Mouse (Mus musculus) hindbrain, embryonic 16.5 days (tissue): Measurements from ENCODE around the gene Npm3. TPM values are rescaled to one million over a fixed set of nuclear protein-coding genes. Genes with fewer than 3 reads are reported as not detected.

ENCODE experiments used
- ATAC-seq: fragments of 200-750 bp; cut with Nextera tagmentation; 2 replicates; pipeline ENCODE4 v1.8.0; 2017; ENCODE audit warnings: moderate TSS enrichment, moderate library complexity
- H3K27ac ChIP-seq: fragments of 300-500 bp; sonication (generic); 2 replicates; pipeline ENCODE4 v1.5.1; 2014; ENCODE audit warnings: low read depth, mild to moderate bottlenecking, control low read depth, low read length, moderate library complexity
- H3K27me3 ChIP-seq: fragments of 300-500 bp; sonication (generic); replicated peaks from 2 replicates; pipeline ENCODE4 v1.6.1; 2014; ENCODE audit warnings: low read length; ENCODE audit not compliant: control insufficient read depth, insufficient read depth
- H3K36me3 ChIP-seq: fragments of 300-500 bp; sonication (generic); 2 replicates; pipeline ENCODE4 v1.6.1; 2014; ENCODE audit warnings: mild to moderate bottlenecking, low read length, moderate library complexity, mixed read lengths; ENCODE audit not compliant: control insufficient read depth, insufficient read depth
- H3K4me1 ChIP-seq: fragments of 300-500 bp; sonication (generic); 2 replicates; pipeline ENCODE4 v1.6.1; 2014; ENCODE audit warnings: low read depth, low read length; ENCODE audit not compliant: control insufficient read depth, insufficient read depth
- H3K4me2 ChIP-seq: fragments of 300-500 bp; sonication (generic); 2 replicates; pipeline ENCODE4 v1.6.1; 2014; ENCODE audit warnings: mild to moderate bottlenecking, low read length, control low read depth, moderate library complexity
- H3K4me3 ChIP-seq: fragments of 300-500 bp; sonication (generic); 2 replicates; pipeline ENCODE4 v1.5.1; 2014; ENCODE audit warnings: mild to moderate bottlenecking, low read length, control low read depth, moderate library complexity
- H3K9ac ChIP-seq: fragments of 300-500 bp; sonication (generic); 2 replicates; pipeline ENCODE4 v1.6.1; 2014; ENCODE audit warnings: low read depth, mild to moderate bottlenecking, control low read depth, low read length, moderate library complexity
- H3K9me3 ChIP-seq: fragments of 300-500 bp; sonication (generic); 2 replicates; pipeline ENCODE4 v1.6.1; 2014; ENCODE audit warnings: mild to moderate bottlenecking, low read length, moderate library complexity; ENCODE audit not compliant: control insufficient read depth
- WGBS: fragments of 180-500 bp; shearing (Covaris S2); extraction: QIAGEN DNeasy Blood & Tissue Kit; methylation state at CpG from one replicate; pipeline ENCODE4 v1.1.7; 2014; 5-methylcytosine and 5-hydroxymethylcytosine counted together
- polyA plus RNA-seq: library from polyadenylated mRNA; unstranded; fragments of >200 nt; fragmentation: Nextera tagmentation; extraction: Ambion mirVana; gene quantifications from 2 replicates; pipeline ENCODE4 v1.2.1, GENCODE M21; 2015

Npm3 gene
- polyA plus RNA-seq, 1 experiment from 2014 or later = 5.7 TPM

DNA sequence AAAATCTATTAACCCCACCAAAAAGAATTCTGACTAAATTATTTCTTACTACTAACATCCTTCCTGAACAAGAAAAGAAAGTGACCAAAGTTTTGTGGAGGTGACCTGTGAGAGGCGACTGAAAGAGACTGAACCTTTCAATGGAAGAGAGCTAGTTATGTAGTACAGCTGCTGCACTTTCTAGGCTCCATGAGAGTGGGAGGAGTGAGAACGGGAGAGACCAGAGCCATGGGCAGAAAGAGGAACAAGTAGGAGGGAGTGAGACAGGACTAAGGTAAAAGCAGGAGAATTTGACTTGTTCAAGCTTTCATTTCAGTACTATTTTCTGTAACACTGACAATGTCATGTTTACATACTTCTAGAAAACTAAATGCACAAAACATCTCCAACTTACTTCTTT is 26.1 kb upstream of the Npm3 start:
- Histone ChIP-seq H3K9me3 (no peaks in the 10 kb centered on the region), H3K27me3 (no peaks in the 10 kb centered on the region), H3K9ac (no peak overlapping the region), H3K36me3 (peaks cover 46% of the 10 kb centered on the region), H3K27ac (no peak overlapping the region), H3K4me3 (no peak overlapping the region), H3K4me2 (no peak overlapping the region), H3K4me1 (peaks cover 11% of the 10 kb centered on the region)
- ATAC-seq = no peak
- WGBS = 81% methylated on average over 2 of the region's 2 CpGs

DNA sequence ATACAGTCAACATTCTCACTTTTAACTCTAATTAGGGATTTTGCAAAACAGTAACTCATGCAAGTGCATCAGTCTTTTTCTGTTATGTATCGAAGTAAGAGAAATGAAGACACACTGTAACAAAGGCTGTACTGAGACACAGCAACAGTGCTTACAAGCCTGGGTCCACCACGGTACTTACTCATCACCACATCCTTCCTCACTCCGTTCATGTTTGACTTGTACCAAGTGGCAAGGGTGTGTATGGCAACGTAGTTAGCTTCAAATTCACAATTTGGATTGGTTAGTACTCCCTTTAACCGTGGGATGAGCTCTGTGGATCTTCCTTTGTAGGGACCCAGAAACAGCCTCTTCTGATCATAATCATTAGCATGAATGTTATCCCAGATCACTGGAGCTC is 22.1 kb upstream of the Npm3 start:
- H3K27me3 ChIP-seq = no peaks in the 10 kb centered on the region
- H3K4me1 ChIP-seq = no peaks in the 10 kb centered on the region
- no peak for ATAC-seq
- no peak overlapping the region for H3K4me3 ChIP-seq
- H3K27ac ChIP-seq = no peak overlapping the region
- H3K9me3 ChIP-seq = no peaks in the 10 kb centered on the region
- WGBS = 93% methylated on average over 5 of the region's 5 CpGs
- no peak overlapping the region for H3K4me2 ChIP-seq
- peaks cover 69% of the 10 kb centered on the region for H3K36me3 ChIP-seq
- H3K9ac ChIP-seq = no peak overlapping the region

DNA sequence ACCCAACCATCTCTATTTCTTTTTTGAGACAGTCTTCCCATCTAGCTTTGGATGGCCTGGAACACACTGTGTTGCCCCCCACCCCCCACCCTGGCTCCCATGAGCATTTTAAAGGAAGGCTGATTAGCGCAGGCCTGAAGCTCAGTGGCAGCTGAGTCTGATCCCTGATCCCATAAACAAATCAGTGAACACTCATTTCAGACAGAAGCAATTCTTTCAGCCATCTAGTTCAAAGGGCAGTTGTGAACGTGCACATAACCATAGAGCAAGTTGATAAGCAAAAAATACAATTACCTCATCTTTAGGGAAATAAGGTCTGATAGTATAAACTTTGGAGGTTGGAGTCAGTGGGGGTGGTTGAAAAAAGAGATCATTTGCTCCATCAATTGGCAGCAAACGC is 11.4 kb upstream of the Npm3 start:
- H3K9me3 ChIP-seq = no peaks in the 10 kb centered on the region
- no peak overlapping the region for H3K9ac ChIP-seq
- H3K36me3 ChIP-seq = peaks cover 40% of the 10 kb centered on the region
- no peak overlapping the region for H3K4me2 ChIP-seq
- H3K27me3 ChIP-seq = no peaks in the 10 kb centered on the region
- ATAC-seq = no peak
- H3K4me1 ChIP-seq = no peaks in the 10 kb centered on the region
- no peak overlapping the region for H3K4me3 ChIP-seq
- H3K27ac ChIP-seq = no peak overlapping the region
- WGBS = 89% methylated on average over 3 of the region's 3 CpGs

DNA sequence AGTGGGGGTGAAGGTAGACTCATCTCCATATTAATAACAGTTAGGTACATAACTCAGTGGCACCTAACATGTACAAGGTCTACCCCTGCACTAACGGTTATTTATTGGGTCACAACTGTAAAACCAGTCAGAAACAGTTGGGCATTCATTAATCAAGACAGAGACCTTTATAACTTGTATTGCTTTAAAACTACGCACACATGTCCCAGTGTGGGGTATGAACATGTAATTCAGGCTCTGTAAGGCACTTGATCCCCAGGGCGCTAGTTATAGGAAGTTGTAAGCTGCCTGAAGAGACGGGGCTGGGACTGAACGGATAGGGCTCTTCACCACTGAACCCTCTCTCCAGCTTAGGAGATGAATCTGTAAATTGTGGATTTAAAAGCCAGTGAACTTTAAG is 9.3 kb upstream of the Npm3 start:
- Histone ChIP-seq H3K9me3 (no peaks in the 10 kb centered on the region), H3K36me3 (peaks cover 43% of the 10 kb centered on the region), H3K27me3 (no peaks in the 10 kb centered on the region), H3K4me1 (no peaks in the 10 kb centered on the region), H3K9ac (no peak overlapping the region), H3K27ac (no peak overlapping the region), H3K4me2 (no peak overlapping the region), H3K4me3 (no peak overlapping the region)
- WGBS = 91% methylated on average over 5 of the region's 5 CpGs
- ATAC-seq = no peak

DNA sequence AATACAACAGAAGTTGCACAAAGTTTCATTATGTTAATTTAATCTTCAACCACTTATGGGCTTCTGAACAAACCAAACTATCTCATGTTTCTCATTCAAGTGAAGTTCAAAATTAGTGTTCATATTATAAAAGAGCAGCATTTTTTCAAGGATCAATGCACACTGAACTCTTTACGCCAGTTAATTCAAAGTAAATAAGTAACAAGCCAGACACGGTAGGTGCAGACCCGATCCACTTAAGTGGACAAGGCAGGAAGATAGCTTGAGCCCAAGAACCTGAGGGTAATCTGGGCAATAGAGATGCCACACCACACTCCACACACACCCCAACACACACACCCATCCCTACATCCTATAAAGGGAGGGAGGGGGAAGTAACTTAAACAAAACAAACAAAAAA is 4.2 kb upstream of the Npm3 start:
- Histone ChIP-seq H3K27ac (no peak overlapping the region), H3K4me1 (peaks cover 3% of the 10 kb centered on the region), H3K9ac (no peak overlapping the region), H3K27me3 (no peaks in the 10 kb centered on the region), H3K9me3 (no peaks in the 10 kb centered on the region), H3K4me2 (no peak overlapping the region), H3K4me3 (no peak overlapping the region), H3K36me3 (peaks cover 31% of the 10 kb centered on the region)
- WGBS = 88% methylated on average over 3 of the region's 3 CpGs
- no peak for ATAC-seq

DNA sequence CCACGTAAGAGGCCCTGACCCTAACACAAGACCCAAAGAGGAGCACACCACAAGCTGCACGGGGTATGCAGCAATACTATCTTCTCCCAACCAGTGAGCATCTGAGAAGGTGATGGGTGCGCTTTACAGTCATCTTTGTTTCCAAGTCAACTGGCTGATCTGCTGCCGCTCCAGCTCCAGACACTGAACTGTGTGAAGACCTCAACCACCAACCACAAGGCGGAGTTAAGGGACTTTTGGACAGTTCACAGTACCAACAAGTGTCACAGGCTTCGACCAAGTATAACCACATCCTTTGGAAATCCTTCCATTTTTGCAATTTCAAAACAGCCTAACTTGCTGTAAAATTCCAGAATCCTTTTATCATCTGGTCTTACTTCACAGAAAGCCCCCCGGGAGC is 2.5 kb upstream of the Npm3 start:
- ATAC-seq = no peak
- H3K9me3 ChIP-seq = no peaks in the 10 kb centered on the region

DNA sequence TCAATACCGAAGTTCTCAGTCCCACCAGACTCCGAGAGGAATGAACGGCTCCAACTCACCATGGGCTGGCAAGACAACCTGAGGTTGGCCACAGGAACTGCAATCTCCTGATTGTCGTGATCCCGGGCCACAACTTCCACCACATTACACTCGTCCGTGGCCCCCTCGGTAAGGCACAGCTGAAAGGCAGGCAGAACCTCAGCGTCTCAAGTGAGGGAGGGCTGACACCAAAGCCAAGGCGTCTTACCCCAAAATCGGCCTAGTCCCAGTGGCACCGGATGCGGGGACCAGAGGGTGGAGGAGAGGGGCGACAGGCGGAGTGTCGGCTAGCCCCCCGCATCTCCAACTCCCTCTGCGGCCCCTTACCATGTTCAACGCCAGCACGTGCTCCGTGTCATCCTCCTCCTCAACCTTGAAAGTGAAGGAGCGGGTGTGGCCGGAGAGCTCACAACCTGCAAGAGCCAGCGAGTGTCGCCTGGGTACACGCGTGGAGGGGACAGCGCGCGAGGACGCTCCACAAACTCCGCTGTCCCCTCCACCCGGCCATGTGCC is 624 bp downstream of the Npm3 start:
- Histone ChIP-seq H3K4me3 (peak overlapping the region; percentile 64), H3K9me3 (no peaks in the 10 kb centered on the region), H3K4me1 (peaks cover 9% of the 10 kb centered on the region), H3K27me3 (peaks cover 31% of the 10 kb centered on the region), H3K27ac (no peak overlapping the region), H3K4me2 (peak overlapping the region; percentile 76), H3K9ac (peak overlapping the region; percentile 74), H3K36me3 (peaks cover 12% of the 10 kb centered on the region)
- WGBS = 3% methylated on average over 32 of the region's 33 CpGs
- ATAC-seq = 0 out of 2 replicates have a peak, but pooled peaks have one; percentile 2

More for the DNA sequence above, 2.5 kb upstream of the Npm3 start:
- Histone ChIP-seq H3K36me3 (peaks cover 26% of the 10 kb centered on the region), H3K27ac (no peak overlapping the region), H3K27me3 (peaks cover 2% of the 10 kb centered on the region; the same call in 1 of the 2 replicates), H3K4me3 (no peak overlapping the region), H3K4me1 (peaks cover 9% of the 10 kb centered on the region), H3K9ac (no peak overlapping the region), H3K4me2 (no peak overlapping the region)
- 95% methylated on average over 7 of the region's 7 CpGs for WGBS

DNA sequence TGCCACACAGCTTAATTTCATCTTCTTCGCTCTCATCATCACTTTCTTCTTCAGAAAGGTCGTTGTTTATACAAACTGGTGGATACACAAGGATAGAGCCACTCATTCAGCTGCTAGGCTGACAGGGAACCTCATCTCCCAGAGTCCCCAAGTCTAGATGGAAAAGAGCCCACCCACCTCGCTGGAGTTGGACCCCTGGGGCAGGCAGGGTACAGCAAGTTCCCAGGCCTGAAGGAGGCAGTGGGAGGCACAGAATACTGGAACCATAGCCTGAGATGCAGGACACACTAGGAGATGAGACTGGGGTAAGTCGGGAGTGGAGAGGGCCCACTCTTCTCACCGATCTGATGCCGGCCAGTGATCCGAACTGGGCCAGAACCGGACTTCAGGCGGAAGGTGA is 1.2 kb downstream of the Npm3 start:
- H3K36me3 ChIP-seq = peaks cover 10% of the 10 kb centered on the region
- peak overlapping the region; percentile 74 for H3K9ac ChIP-seq
- peaks cover 34% of the 10 kb centered on the region for H3K27me3 ChIP-seq
- H3K4me2 ChIP-seq = peak overlapping the region; percentile 76
- peaks cover 11% of the 10 kb centered on the region for H3K4me1 ChIP-seq
- H3K27ac ChIP-seq = no peak overlapping the region
- 53% methylated on average over 9 of the region's 9 CpGs for WGBS
- H3K4me3 ChIP-seq = peak overlapping the region; percentile 64
- ATAC-seq = peak; percentile 24; the same call in 1 of the 2 replicates
- no peaks in the 10 kb centered on the region for H3K9me3 ChIP-seq

DNA sequence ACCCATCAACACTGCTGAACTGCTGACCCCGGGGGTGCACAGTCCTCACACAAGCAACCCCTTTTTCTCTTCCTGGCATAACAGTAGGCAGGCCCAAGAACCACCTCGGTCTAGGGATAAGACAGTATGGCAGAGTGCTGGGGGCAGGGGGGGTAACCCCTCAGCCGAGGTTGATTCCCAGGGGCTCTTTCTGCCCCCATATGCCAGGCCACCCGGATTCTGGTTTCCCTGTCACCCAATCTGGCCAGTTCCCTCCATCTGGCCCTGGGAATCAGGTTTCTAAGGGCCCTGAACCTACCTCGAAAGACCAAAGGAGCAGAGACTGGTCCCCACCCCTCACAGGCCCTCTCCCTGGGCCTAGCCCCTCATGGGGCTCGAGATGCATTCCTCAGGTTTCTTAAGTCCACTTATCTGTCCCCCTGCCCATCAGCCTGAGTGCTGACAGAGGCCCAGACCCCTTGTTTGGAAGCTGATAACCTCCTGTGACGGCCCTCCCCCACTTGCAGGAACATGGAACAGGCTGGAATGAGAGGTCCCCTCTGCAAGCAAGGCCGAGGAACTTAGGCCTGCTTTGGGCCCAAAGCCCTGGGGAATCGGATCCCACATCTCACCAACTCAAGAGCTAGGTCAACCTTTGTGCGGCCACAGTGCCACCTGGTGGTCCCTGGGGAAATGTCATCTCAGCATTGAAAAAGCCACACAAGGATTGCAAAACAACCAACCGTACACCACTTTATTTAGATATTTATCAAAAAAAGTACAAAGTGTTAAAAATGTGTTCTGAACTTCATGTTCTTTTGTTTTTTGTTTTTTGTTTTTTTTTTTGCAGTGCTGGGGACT is 2.1 kb downstream of the Npm3 start:
- Histone ChIP-seq H3K9me3 (no peaks in the 10 kb centered on the region), H3K27me3 (peaks cover 40% of the 10 kb centered on the region), H3K4me2 (no peak overlapping the region), H3K4me1 (peaks cover 20% of the 10 kb centered on the region), H3K36me3 (peaks cover 6% of the 10 kb centered on the region), H3K27ac (no peak overlapping the region), H3K4me3 (no peak overlapping the region), H3K9ac (no peak overlapping the region)
- 0 out of 2 replicates have a peak, but pooled peaks have one; percentile 10 for ATAC-seq
- WGBS = 35% methylated on average over 11 of the region's 11 CpGs
